ENCODE assay signal across 10 mouse cellular contexts in the genomic region with DNA sequence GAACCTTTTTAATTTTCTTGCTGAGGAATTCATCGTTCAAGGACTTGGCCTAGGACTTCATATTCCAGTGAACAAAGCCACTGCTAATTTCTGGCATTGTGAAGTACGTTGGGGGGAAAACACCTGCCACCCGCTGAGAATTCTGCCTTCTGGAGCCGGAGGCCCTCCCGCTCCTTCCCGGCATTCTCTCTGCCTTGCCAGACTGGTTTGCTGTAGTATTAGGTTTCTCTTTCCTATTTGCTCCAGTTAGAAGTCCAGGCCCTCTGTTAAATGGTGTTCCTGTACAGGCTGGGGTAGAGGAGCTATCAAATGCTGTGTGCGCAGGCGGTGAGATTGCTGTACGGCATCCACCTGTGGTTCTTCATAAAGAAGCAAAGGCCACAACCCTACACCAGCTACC.
DNase-seq lines count a peak whose midpoint lies in the region; ATAC-seq lines count a peak whose summit lies in the region.
"Had no signal": no experiment of that assay in that cellular context is flagged by ENCODE, and none has a peak within 500 bp of the region (broad histone marks: within the 10 kb centered on the region; RNA-seq: fewer than 3 reads in every experiment).

No protein-coding gene starts in this region.

- no peak; the same call in 1 of the 2 replicates for ATAC-seq in forebrain, embryonic 12.5 days (ENCODE audit: low FRiP score)
- no peak for ATAC-seq in neural tube, embryonic 13.5 days (ENCODE audit: low read depth)
- ATAC-seq: liver, postnatal 0 days had no signal

- no peak overlapping the region for H3K4me2 ChIP-seq in forebrain, embryonic 12.5 days
- H3K4me2 ChIP-seq in neural tube, embryonic 13.5 days: no peak overlapping the region

- H3K4me1 ChIP-seq in forebrain, embryonic 12.5 days: peaks cover 37% of the 10 kb centered on the region
- peaks cover 72% of the 10 kb centered on the region for H3K4me1 ChIP-seq in forebrain, embryonic 10.5 days
- peaks cover 35% of the 10 kb centered on the region for H3K4me1 ChIP-seq in neural tube, embryonic 13.5 days (replicated peaks)

- H3K9me3 ChIP-seq in forebrain, embryonic 12.5 days: no peaks in the 10 kb centered on the region
- H3K9me3 ChIP-seq in forebrain, embryonic 10.5 days: no peaks in the 10 kb centered on the region
- H3K9me3 ChIP-seq in neural tube, embryonic 13.5 days: no peaks in the 10 kb centered on the region

- H3K27me3 ChIP-seq in forebrain, embryonic 12.5 days: no peaks in the 10 kb centered on the region
- no peaks in the 10 kb centered on the region for H3K27me3 ChIP-seq in forebrain, embryonic 10.5 days (ENCODE audit: poor library complexity, severe bottlenecking)
- no peaks in the 10 kb centered on the region for H3K27me3 ChIP-seq in neural tube, embryonic 13.5 days

- no peaks in the 10 kb centered on the region for H3K36me3 ChIP-seq in forebrain, embryonic 12.5 days (replicated peaks)
- H3K36me3 ChIP-seq in forebrain, embryonic 10.5 days (replicated peaks): peaks cover 25% of the 10 kb centered on the region
- H3K36me3 ChIP-seq in neural tube, embryonic 13.5 days: 0 out of 2 replicates have a peak, but pooled peaks cover 11% of the 10 kb centered on the region

- no peak for DNase-seq in forebrain, embryonic 10.5 days (ENCODE audit: extremely low spot score, low spot score)
- DNase-seq in neural tube, embryonic 10.5 days (ENCODE audit: extremely low spot score, low spot score): no peak
- peak; percentile 61 for DNase-seq in kidney, postnatal 10 days
- DNase-seq in thymus, postnatal 4 days: no peak
- DNase-seq in adrenal gland, postnatal 10 days: no peak
- DNase-seq in heart, adult 9 months (ENCODE audit: low spot score in 2 of 2): no peak
- DNase-seq: liver, postnatal 0 days; retina, postnatal 1 day had no signal

- no peak overlapping the region for H3K4me3 ChIP-seq in forebrain, embryonic 12.5 days (replicated peaks)
- H3K4me3 ChIP-seq in forebrain, embryonic 10.5 days: no peak overlapping the region
- no peak overlapping the region for H3K4me3 ChIP-seq in neural tube, embryonic 13.5 days

- WGBS in forebrain, embryonic 12.5 days: 73% methylated on average over 9 of the region's 9 CpGs
- 75% methylated on average over 9 of the region's 9 CpGs for WGBS in forebrain, embryonic 10.5 days
- 70% methylated on average over 9 of the region's 9 CpGs for WGBS in neural tube, embryonic 13.5 days

- H3K9ac ChIP-seq in forebrain, embryonic 12.5 days: no peak overlapping the region
- H3K9ac ChIP-seq in neural tube, embryonic 13.5 days: no peak overlapping the region
- H3K9ac ChIP-seq: liver, postnatal 0 days had no signal

- peak overlapping the region; percentile 6; the same call in 1 of the 2 replicates for H3K27ac ChIP-seq in forebrain, embryonic 12.5 days
- no peak overlapping the region for H3K27ac ChIP-seq in forebrain, embryonic 10.5 days
- H3K27ac ChIP-seq in neural tube, embryonic 13.5 days (replicated peaks): 0 out of 2 replicates have a peak overlapping the region, but pooled peaks have one; percentile 1
